Mouse (Mus musculus) hindbrain, embryonic 11.5 days (tissue): ENCODE data around the gene Haus4. TPM values are rescaled to one million over a fixed set of nuclear protein-coding genes. Genes with fewer than 3 reads are reported as not detected.

Source experiments
- ATAC-seq: fragments of 200-750 bp; cut with Nextera tagmentation; 2 replicates; pipeline ENCODE4 v1.8.0; 2017; ENCODE audit warnings: mild to moderate bottlenecking, moderate TSS enrichment, moderate library complexity; ENCODE audit not compliant: low FRiP score
- DNase-seq: peaks from one replicate; pipeline ENCODE4 v3.0.0-alpha.2; 2015; ENCODE audit warnings: low spot score
- H3K27ac ChIP-seq: fragments of 300-500 bp; sonication (generic); 2 replicates; pipeline ENCODE4 v1.5.1; 2014; ENCODE audit warnings: mild to moderate bottlenecking, low read depth, low read length
- H3K27me3 ChIP-seq: fragments of 300-500 bp; sonication (generic); 2 replicates; pipeline ENCODE4 v1.6.1; 2014; ENCODE audit warnings: mild to moderate bottlenecking, low read length, moderate library complexity, mixed read lengths; ENCODE audit not compliant: control insufficient read depth, insufficient read depth
- H3K36me3 ChIP-seq: fragments of 300-500 bp; sonication (generic); 2 replicates; pipeline ENCODE4 v1.6.1; 2014; ENCODE audit warnings: mild to moderate bottlenecking, low read length, moderate library complexity, mixed read lengths; ENCODE audit not compliant: control insufficient read depth, insufficient read depth
- H3K4me1 ChIP-seq: fragments of 300-500 bp; sonication (generic); replicated peaks from 2 replicates; pipeline ENCODE4 v1.6.1; 2014; ENCODE audit warnings: low read length, mixed read lengths; ENCODE audit not compliant: control insufficient read depth, insufficient read depth
- H3K4me2 ChIP-seq: fragments of 300-500 bp; sonication (generic); replicated peaks from 2 replicates; pipeline ENCODE4 v1.6.1; 2014; ENCODE audit warnings: mild to moderate bottlenecking, low read depth, low read length
- H3K4me3 ChIP-seq: fragments of 300-500 bp; sonication (generic); 2 replicates; pipeline ENCODE4 v1.5.1; 2014; ENCODE audit warnings: low read depth, low read length
- H3K9ac ChIP-seq: fragments of 300-500 bp; sonication (generic); 2 replicates; pipeline ENCODE4 v1.6.1; 2014; ENCODE audit warnings: low read depth, low read length
- H3K9me3 ChIP-seq: fragments of 300-500 bp; sonication (generic); 2 replicates; pipeline ENCODE4 v1.6.1; 2016; ENCODE audit warnings: low read length; ENCODE audit not compliant: control insufficient read depth
- WGBS: fragments of 180-500 bp; shearing (Covaris S2); extraction: QIAGEN DNeasy Blood & Tissue Kit; methylation state at CpG from one replicate; pipeline ENCODE4 v1.1.7; 2014; 5-methylcytosine and 5-hydroxymethylcytosine counted together
- polyA plus RNA-seq: library from polyadenylated mRNA; unstranded; fragments of >200 nt; fragmentation: Nextera tagmentation; extraction: Ambion mirVana; gene quantifications from 2 replicates; pipeline ENCODE4 v1.2.1, GENCODE M21; 2014

Haus4 gene
- polyA plus RNA-seq, 1 experiment from 2014 or later, result 34.8 TPM

DNA sequence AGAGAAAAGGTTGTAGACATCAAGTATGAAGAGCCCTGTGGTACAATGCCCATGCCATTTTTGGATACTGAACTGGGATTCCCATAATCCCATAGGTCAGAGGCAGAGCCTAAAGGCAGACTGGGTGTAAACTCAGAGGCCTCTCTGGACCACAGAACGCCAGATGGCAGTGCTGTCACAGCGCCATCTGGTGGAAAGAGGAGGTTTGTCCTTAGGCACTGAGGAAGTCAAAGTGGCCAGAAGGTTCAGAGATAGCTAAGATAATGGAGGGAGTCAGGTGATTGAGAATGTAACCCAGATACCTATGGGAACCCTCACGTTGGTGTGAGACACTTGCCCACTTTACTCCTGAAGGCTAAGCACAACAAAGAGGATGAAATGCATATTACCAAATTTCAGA, 60.2 kb downstream of the Haus4 start:
- no peak overlapping the region for H3K4me2 ChIP-seq
- no peak overlapping the region for H3K4me3 ChIP-seq
- no peaks in the 10 kb centered on the region for H3K9me3 ChIP-seq
- no peak overlapping the region for H3K27ac ChIP-seq
- H3K4me1 ChIP-seq, result no peaks in the 10 kb centered on the region
- DNase-seq (peak; percentile 86), ATAC-seq (peak; percentile 64; the same call in 1 of the 2 replicates)
- WGBS, result 0% methylated on average over 3 of the region's 3 CpGs
- no peaks in the 10 kb centered on the region; the same call in 1 of the 2 replicates for H3K36me3 ChIP-seq
- H3K27me3 ChIP-seq, result no peaks in the 10 kb centered on the region
- no peak overlapping the region for H3K9ac ChIP-seq

- 94% methylated on average over 5 of the region's 5 CpGs for WGBS
These were observed 61.2 kb downstream of the Haus4 start for GRCm38 (mm10) chr14:54493236-54493635.

DNA sequence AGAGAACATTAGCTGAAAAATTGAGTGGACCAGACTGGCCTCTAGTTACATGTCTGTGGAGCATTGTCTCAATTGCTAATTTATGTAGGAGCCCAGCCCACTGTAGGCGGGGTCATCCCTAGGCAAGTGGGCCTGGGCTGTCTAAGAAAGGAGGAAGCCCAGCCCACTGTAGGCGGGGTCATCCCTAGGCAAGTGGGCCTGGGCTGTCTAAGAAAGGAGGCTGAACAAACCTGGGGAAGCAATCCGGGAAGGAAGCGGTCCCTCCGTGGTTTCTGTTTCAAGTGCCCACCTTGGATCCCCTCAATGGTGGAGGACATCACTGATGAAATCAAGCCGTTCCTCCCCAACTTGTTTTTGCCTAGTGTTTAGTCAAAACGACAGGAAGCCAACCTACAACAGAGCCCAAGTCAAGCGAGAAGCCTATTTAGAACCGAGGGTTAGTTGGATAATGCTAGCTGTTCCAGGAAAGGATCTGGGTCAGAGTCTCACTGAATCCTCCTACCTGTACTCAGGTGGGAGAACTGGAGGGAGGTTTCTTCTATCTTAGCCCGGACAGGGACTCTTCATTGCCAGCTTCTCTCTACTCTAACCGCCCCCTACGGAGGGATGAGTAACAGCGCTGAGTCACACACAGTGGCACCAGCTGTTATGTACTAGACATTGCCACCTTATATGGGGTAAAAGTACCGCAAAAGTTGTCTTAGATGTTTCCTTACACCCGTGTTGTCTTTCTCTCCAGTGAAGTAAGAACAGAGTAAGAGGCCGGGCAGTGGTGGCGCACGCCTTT, 61.9 kb downstream of the Haus4 start:
- H3K9ac ChIP-seq, result no peak overlapping the region
- no peaks in the 10 kb centered on the region for H3K9me3 ChIP-seq
- WGBS, result 65% methylated on average over 18 of the region's 18 CpGs
- no peak for DNase-seq
- H3K27ac ChIP-seq, result no peak overlapping the region
- H3K36me3 ChIP-seq, result no peaks in the 10 kb centered on the region; the same call in 1 of the 2 replicates
- no peak overlapping the region for H3K4me3 ChIP-seq
- no peak overlapping the region for H3K4me2 ChIP-seq
- no peaks in the 10 kb centered on the region for H3K4me1 ChIP-seq
- ATAC-seq, result no peak; the same call in 1 of the 2 replicates
- no peaks in the 10 kb centered on the region for H3K27me3 ChIP-seq

More at GRCm38 (mm10) chr14:54493236-54493635, 61.2 kb downstream of the Haus4 start:
- Histone ChIP-seq H3K27me3 (no peaks in the 10 kb centered on the region), H3K4me1 (no peaks in the 10 kb centered on the region), H3K4me2 (no peak overlapping the region), H3K4me3 (no peak overlapping the region), H3K9ac (no peak overlapping the region), H3K9me3 (no peaks in the 10 kb centered on the region), H3K36me3 (no peaks in the 10 kb centered on the region; the same call in 1 of the 2 replicates), H3K27ac (no peak overlapping the region)
- no peak for ATAC-seq
- no peak for DNase-seq

Other genes with a start within 250 kb of the Haus4 start
- gene Oxa1l, start 193.8 kb downstream of the Haus4 start, polyA plus RNA-seq, result 46.7 and 47.2 TPM in 2 replicates
- gene Slc7a7, start 136.8 kb downstream of the Haus4 start, polyA plus RNA-seq, result 4.3 and 4.8 TPM in 2 replicates
- 206 and 231 TPM in 2 replicates for gene Mrpl52, start 127.7 kb downstream of the Haus4 start, polyA plus RNA-seq
- gene Mmp14, start 123.0 kb downstream of the Haus4 start, polyA plus RNA-seq, result 71.2 and 73.1 TPM in 2 replicates
- 19.7 and 19.9 TPM in 2 replicates for gene Lrp10, start 90.5 kb downstream of the Haus4 start, polyA plus RNA-seq
- gene Rem2, start 78.5 kb downstream of the Haus4 start, polyA plus RNA-seq, result 37.3 and 40.0 TPM in 2 replicates
- gene Prmt5, start 37.1 kb downstream of the Haus4 start, polyA plus RNA-seq, result 115 and 120 TPM in 2 replicates
- 23.2 and 29.4 TPM in 2 replicates for gene Ajuba, start 22.9 kb upstream of the Haus4 start, polyA plus RNA-seq
- gene 4931414P19Rik, start 51.4 kb upstream of the Haus4 start, polyA plus RNA-seq, result 6.2 and 6.9 TPM in 2 replicates
- gene Psmb5, start 63.4 kb upstream of the Haus4 start, polyA plus RNA-seq, result 439 and 455 TPM in 2 replicates
- not detected in 2 replicates for gene Psmb11, start 66.8 kb upstream of the Haus4 start, polyA plus RNA-seq
- gene Gm17606, start 86.3 kb upstream of the Haus4 start, polyA plus RNA-seq, result not detected in 2 replicates
- gene Cdh24, start 86.7 kb upstream of the Haus4 start, polyA plus RNA-seq, result 5.6 and 8.1 TPM in 2 replicates
- 99.9 and 108 TPM in 2 replicates for gene 1700123O20Rik, start 131.6 kb upstream of the Haus4 start, polyA plus RNA-seq
- 148 and 185 TPM in 2 replicates for gene Acin1, start 132.3 kb upstream of the Haus4 start, polyA plus RNA-seq
- gene Gm29776, start 144.2 kb upstream of the Haus4 start, polyA plus RNA-seq, result 0.06 TPM in 2 replicates
- gene Cebpe, start 157.6 kb upstream of the Haus4 start, polyA plus RNA-seq, result 0.20 TPM in 1 of 2 replicates, not detected in the other
- gene Slc7a8, start 227.3 kb upstream of the Haus4 start, polyA plus RNA-seq, result 2.8 and 3.3 TPM in 2 replicates